Comparison of ENCODE assay signal across 8 mouse cellular contexts in genomic region chr17:6492501-6492900, GRCm38 (mm10).
DNase-seq lines count a peak whose midpoint lies in the region; ATAC-seq and TF ChIP-seq lines count a peak whose summit lies in the region.
"Not testable (repeated sequence)": the region's sequence is repeated elsewhere in the genome, so short reads cannot be mapped to it uniquely, and the experiment has no call there.

No protein-coding gene starts in this region.

- H3K4me3 ChIP-seq in embryonic facial prominence, embryonic 14.5 days (ENCODE audit: low read depth, low read length); heart, embryonic 11.5 days (ENCODE audit: low read depth, low read length); intestine, embryonic 15.5 days (replicated peaks): not testable (repeated sequence)
- peak overlapping the region; percentile 5; the same call in 1 of the 2 replicates for H3K4me3 ChIP-seq in limb, embryonic 13.5 days
- peak overlapping the region; percentile 33 for H3K4me3 ChIP-seq in midbrain, embryonic 13.5 days (replicated peaks)

- DNase-seq in 3134 (ENCODE audit: extremely low read depth, insufficient read length, low spot score), result peak; percentile 16
- peak; percentile 14 for DNase-seq in brain, embryonic 14.5 days (ENCODE audit: low read depth)
- peak; percentile 14 for DNase-seq in embryonic facial prominence, embryonic 14.5 days (ENCODE audit: low spot score)
- peak; percentile 66 for DNase-seq in right cerebral cortex, postnatal 4 days

- H3K9me3 ChIP-seq in embryonic facial prominence, embryonic 14.5 days (ENCODE audit: control insufficient read depth, low read length); heart, embryonic 11.5 days (replicated peaks; ENCODE audit: control insufficient read depth, low read length); intestine, embryonic 15.5 days; limb, embryonic 13.5 days; midbrain, embryonic 13.5 days: not testable (repeated sequence)

- not testable (repeated sequence) for H3K9ac ChIP-seq in embryonic facial prominence, embryonic 14.5 days (ENCODE audit: low read depth, low read length); heart, embryonic 11.5 days (ENCODE audit: low read depth, low read length); intestine, embryonic 15.5 days; limb, embryonic 13.5 days
- peak overlapping the region; percentile 11; the same call in 1 of the 2 replicates for H3K9ac ChIP-seq in midbrain, embryonic 13.5 days (replicated peaks)

- H3K36me3 ChIP-seq in embryonic facial prominence, embryonic 14.5 days (ENCODE audit: control insufficient read depth, insufficient read depth, low read length); heart, embryonic 11.5 days (ENCODE audit: control insufficient read depth, insufficient read depth, low read length); intestine, embryonic 15.5 days; limb, embryonic 13.5 days; midbrain, embryonic 13.5 days: not testable (repeated sequence)

- H3K27me3 ChIP-seq in embryonic facial prominence, embryonic 14.5 days (replicated peaks; ENCODE audit: control insufficient read depth, insufficient read depth, low read length); heart, embryonic 11.5 days (ENCODE audit: control insufficient read depth, insufficient read depth, low read length): not testable (repeated sequence)
- H3K27me3 ChIP-seq in intestine, embryonic 15.5 days (replicated peaks), result peaks cover 12% of the 10 kb centered on the region; the same call in 1 of the 2 replicates
- peaks cover 20% of the 10 kb centered on the region for H3K27me3 ChIP-seq in limb, embryonic 13.5 days
- peaks cover 11% of the 10 kb centered on the region for H3K27me3 ChIP-seq in midbrain, embryonic 13.5 days

- TF ChIP-seq CTCF in brain, embryonic 14.5 days (IDR thresholded peaks at IDR 0.05; ENCODE audit: borderline replicate concordance, extremely low read depth, insufficient read depth, insufficient read length), result not testable (repeated sequence)

- TF ChIP-seq POLR2A in brain, embryonic 14.5 days (IDR thresholded peaks at IDR 0.05; ENCODE audit: borderline replicate concordance, extremely low read depth, insufficient read depth, insufficient read length, poor library complexity, severe bottlenecking), result not testable (repeated sequence)

- H3K27ac ChIP-seq in embryonic facial prominence, embryonic 14.5 days (replicated peaks; ENCODE audit: low read depth, low read length); heart, embryonic 11.5 days (ENCODE audit: low read depth, low read length); intestine, embryonic 15.5 days; limb, embryonic 13.5 days; midbrain, embryonic 13.5 days: not testable (repeated sequence)

- 35% methylated on average over 19 of the region's 19 CpGs for WGBS in embryonic facial prominence, embryonic 14.5 days
- WGBS in heart, embryonic 11.5 days (ENCODE audit: insufficient replicate concordance), result 24% methylated on average over 19 of the region's 19 CpGs
- 28% methylated on average over 19 of the region's 19 CpGs for WGBS in intestine, embryonic 15.5 days
- 25% methylated on average over 19 of the region's 19 CpGs for WGBS in limb, embryonic 13.5 days
- WGBS in midbrain, embryonic 13.5 days, result 27% methylated on average over 19 of the region's 19 CpGs

- not testable (repeated sequence) for H3K4me2 ChIP-seq in embryonic facial prominence, embryonic 14.5 days (ENCODE audit: low read depth, low read length)
- peak overlapping the region; percentile 42; the same call in 1 of the 2 replicates for H3K4me2 ChIP-seq in heart, embryonic 11.5 days
- peak overlapping the region; percentile 12; the same call in 1 of the 2 replicates for H3K4me2 ChIP-seq in intestine, embryonic 15.5 days (replicated peaks)
- peak overlapping the region; percentile 27 for H3K4me2 ChIP-seq in limb, embryonic 13.5 days (replicated peaks)
- peak overlapping the region; percentile 55 for H3K4me2 ChIP-seq in midbrain, embryonic 13.5 days (replicated peaks)

- 0 out of 2 replicates have a peak, but pooled peaks have one; percentile 56 for ATAC-seq in embryonic facial prominence, embryonic 14.5 days (ENCODE audit: low read depth)
- not testable (repeated sequence) for ATAC-seq in heart, embryonic 11.5 days (replicated peaks; ENCODE audit: insufficient number of reproducible peaks, low FRiP score, low TSS enrichment); intestine, embryonic 15.5 days; limb, embryonic 13.5 days (ENCODE audit: low FRiP score, low read depth)
- ATAC-seq in midbrain, embryonic 13.5 days, result peak; percentile 65

- H3K4me1 ChIP-seq in embryonic facial prominence, embryonic 14.5 days (ENCODE audit: control insufficient read depth, insufficient read depth, low read length); heart, embryonic 11.5 days (ENCODE audit: control insufficient read depth, insufficient read depth, low read length); intestine, embryonic 15.5 days (replicated peaks); limb, embryonic 13.5 days; midbrain, embryonic 13.5 days (replicated peaks): not testable (repeated sequence)

Comparison
In these comparisons a context has a peak if more than half of its experiments do, and no peak if none do; other contexts are left out.
1. DNase-seq: peak in every context shown above with its lines; median percentile 66 in right cerebral cortex, postnatal 4 days; 16 in 3134; 14 in brain, embryonic 14.5 days; 14 in embryonic facial prominence, embryonic 14.5 days.